Mouse (Mus musculus) hindbrain, embryonic 11.5 days (tissue): ENCODE measurements around the gene Ncoa3. TPM values are rescaled to one million over a fixed set of nuclear protein-coding genes. Genes with fewer than 3 reads are reported as not detected.
A peak's percentile ranks its signal among the peaks of the same experiment; 100 is the strongest.

Experiments
- ATAC-seq: fragments of 200-750 bp; cut with Nextera tagmentation; 2 replicates; pipeline ENCODE4 v1.8.0; 2017; ENCODE audit warnings: mild to moderate bottlenecking, moderate TSS enrichment, moderate library complexity; ENCODE audit not compliant: low FRiP score
- DNase-seq: peaks from one replicate; pipeline ENCODE4 v3.0.0-alpha.2; 2015; ENCODE audit warnings: low spot score
- H3K27ac ChIP-seq: fragments of 300-500 bp; sonication (generic); 2 replicates; pipeline ENCODE4 v1.5.1; 2014; ENCODE audit warnings: mild to moderate bottlenecking, low read depth, low read length
- H3K27me3 ChIP-seq: fragments of 300-500 bp; sonication (generic); 2 replicates; pipeline ENCODE4 v1.6.1; 2014; ENCODE audit warnings: mild to moderate bottlenecking, low read length, moderate library complexity, mixed read lengths; ENCODE audit not compliant: control insufficient read depth, insufficient read depth
- H3K36me3 ChIP-seq: fragments of 300-500 bp; sonication (generic); 2 replicates; pipeline ENCODE4 v1.6.1; 2014; ENCODE audit warnings: mild to moderate bottlenecking, low read length, moderate library complexity, mixed read lengths; ENCODE audit not compliant: control insufficient read depth, insufficient read depth
- H3K4me1 ChIP-seq: fragments of 300-500 bp; sonication (generic); replicated peaks from 2 replicates; pipeline ENCODE4 v1.6.1; 2014; ENCODE audit warnings: low read length, mixed read lengths; ENCODE audit not compliant: control insufficient read depth, insufficient read depth
- H3K4me2 ChIP-seq: fragments of 300-500 bp; sonication (generic); replicated peaks from 2 replicates; pipeline ENCODE4 v1.6.1; 2014; ENCODE audit warnings: mild to moderate bottlenecking, low read depth, low read length
- H3K4me3 ChIP-seq: fragments of 300-500 bp; sonication (generic); 2 replicates; pipeline ENCODE4 v1.5.1; 2014; ENCODE audit warnings: low read depth, low read length
- H3K9ac ChIP-seq: fragments of 300-500 bp; sonication (generic); 2 replicates; pipeline ENCODE4 v1.6.1; 2014; ENCODE audit warnings: low read depth, low read length
- H3K9me3 ChIP-seq: fragments of 300-500 bp; sonication (generic); 2 replicates; pipeline ENCODE4 v1.6.1; 2016; ENCODE audit warnings: low read length; ENCODE audit not compliant: control insufficient read depth
- WGBS: fragments of 180-500 bp; shearing (Covaris S2); extraction: QIAGEN DNeasy Blood & Tissue Kit; methylation state at CpG from one replicate; pipeline ENCODE4 v1.1.7; 2014; 5-methylcytosine and 5-hydroxymethylcytosine counted together
- polyA plus RNA-seq: library from polyadenylated mRNA; unstranded; fragments of >200 nt; fragmentation: Nextera tagmentation; extraction: Ambion mirVana; gene quantifications from 2 replicates; pipeline ENCODE4 v1.2.1, GENCODE M21; 2014

Ncoa3 gene
- polyA plus RNA-seq, 1 experiment from 2014 or later: 17.1 TPM

GRCm38 (mm10) chr2:165981248-165981977 is 11.0 kb upstream of the Ncoa3 start:
- no peak for DNase-seq
- H3K9ac ChIP-seq: no peak overlapping the region
- H3K4me2 ChIP-seq: no peak overlapping the region
- H3K4me1 ChIP-seq: no peaks in the 10 kb centered on the region
- ATAC-seq: no peak
- no peaks in the 10 kb centered on the region for H3K9me3 ChIP-seq
- H3K4me3 ChIP-seq: no peak overlapping the region
- 73% methylated on average over 6 of the region's 6 CpGs for WGBS
- no peaks in the 10 kb centered on the region for H3K27me3 ChIP-seq
- no peaks in the 10 kb centered on the region for H3K36me3 ChIP-seq
- H3K27ac ChIP-seq: no peak overlapping the region

DNA sequence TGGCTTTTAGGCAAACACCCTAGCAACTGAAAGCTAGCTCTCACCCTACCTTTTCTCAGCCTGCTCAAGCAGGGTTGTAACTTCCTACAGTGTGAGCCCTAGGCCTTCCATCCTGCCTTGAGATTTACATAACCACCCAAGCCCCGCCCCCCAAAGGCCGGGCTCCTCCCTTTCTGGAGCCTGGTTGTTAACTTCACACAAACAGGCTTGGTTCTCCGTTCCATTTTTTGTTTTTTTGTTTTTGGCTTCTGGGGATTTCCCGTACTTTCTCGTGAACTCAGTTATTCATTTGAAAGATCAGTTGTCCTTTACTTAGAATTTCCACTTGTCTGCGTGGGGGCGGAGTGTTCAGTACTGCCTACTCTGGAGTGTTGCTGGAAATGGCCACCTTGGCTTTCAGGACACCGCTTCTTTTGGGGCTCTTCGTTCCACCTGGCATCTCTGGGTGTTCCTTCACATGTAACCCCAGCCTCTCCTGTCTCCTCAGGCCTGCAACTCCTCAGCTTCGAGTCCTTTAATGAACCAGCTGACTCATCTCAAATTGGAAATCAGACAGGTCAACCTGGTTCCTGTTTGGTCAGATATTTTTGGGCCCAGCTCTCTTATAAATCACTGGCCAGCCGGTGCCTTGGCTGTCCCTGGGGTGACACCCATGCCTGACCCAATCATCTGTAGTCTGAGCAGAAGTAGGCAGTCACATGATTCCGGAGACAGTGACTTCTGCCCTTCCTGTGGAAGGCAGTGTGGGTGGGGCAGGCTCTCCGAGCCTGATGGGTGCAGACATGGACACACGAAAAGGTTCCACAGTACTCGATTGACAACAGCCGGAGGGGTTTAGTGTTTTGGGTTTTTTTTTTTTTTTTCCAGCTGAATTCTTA is 9.7 kb upstream of the Ncoa3 start:
- Histone ChIP-seq H3K27ac (no peak overlapping the region), H3K4me3 (no peak overlapping the region), H3K4me1 (no peaks in the 10 kb centered on the region; the same call in 1 of the 2 replicates), H3K4me2 (no peak overlapping the region), H3K27me3 (no peaks in the 10 kb centered on the region), H3K36me3 (no peaks in the 10 kb centered on the region), H3K9ac (no peak overlapping the region), H3K9me3 (no peaks in the 10 kb centered on the region)
- WGBS: 63% methylated on average over 16 of the region's 16 CpGs
- ATAC-seq: no peak
- no peak for DNase-seq

DNA sequence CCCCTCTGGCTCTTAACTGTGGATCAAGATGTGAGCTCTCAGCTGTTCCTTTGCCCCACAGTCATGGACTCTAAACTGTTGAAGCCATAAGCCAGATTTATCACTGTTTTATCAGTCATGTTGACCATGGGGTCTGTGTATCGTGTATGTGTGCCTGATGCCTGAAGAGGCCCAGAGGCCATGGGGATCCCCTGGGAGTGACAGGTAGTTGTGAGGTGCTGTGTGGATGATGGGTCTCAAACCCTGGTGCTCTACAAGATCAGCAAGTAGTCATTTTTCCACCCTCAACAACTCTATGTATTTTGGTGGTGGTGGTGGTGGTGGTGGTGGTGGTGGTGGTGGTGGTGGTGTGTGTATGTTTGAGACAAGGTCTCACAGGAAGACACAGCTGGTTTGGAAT is 8.1 kb upstream of the Ncoa3 start:
- 95% methylated on average over 1 of the region's 1 CpGs for WGBS
- no peak for DNase-seq
- Histone ChIP-seq H3K9me3 (no peaks in the 10 kb centered on the region), H3K9ac (no peak overlapping the region), H3K36me3 (no peaks in the 10 kb centered on the region), H3K27ac (no peak overlapping the region), H3K4me2 (no peak overlapping the region), H3K4me1 (no peaks in the 10 kb centered on the region; the same call in 1 of the 2 replicates), H3K27me3 (no peaks in the 10 kb centered on the region), H3K4me3 (no peak overlapping the region)
- ATAC-seq: no peak

DNA sequence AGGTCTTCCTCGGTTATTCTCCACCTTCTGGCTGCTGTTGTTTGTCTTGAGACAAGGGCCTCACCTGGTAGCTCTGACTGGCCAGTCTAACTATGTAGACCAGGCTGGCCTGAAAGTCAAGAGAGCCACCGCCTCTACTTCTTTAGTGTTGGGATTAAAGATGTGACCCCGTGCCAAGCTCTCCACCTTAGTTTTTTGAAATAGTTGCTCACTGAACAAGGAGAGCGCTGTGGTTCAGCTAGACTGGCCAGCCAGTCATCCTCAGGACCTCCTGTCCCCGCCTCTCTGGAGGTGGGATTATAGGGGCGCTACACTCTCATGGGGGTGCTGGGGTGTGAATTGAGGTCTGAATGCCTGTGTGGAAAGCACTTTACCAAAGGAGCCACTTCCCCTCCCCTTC is 7.5 kb upstream of the Ncoa3 start:
- DNase-seq (no peak), ATAC-seq (no peak)
- Histone ChIP-seq H3K4me3 (no peak overlapping the region), H3K4me2 (no peak overlapping the region), H3K9me3 (no peaks in the 10 kb centered on the region), H3K27ac (no peak overlapping the region), H3K36me3 (no peaks in the 10 kb centered on the region), H3K27me3 (no peaks in the 10 kb centered on the region), H3K4me1 (no peaks in the 10 kb centered on the region; the same call in 1 of the 2 replicates), H3K9ac (no peak overlapping the region)
- WGBS: 92% methylated on average over 6 of the region's 6 CpGs

DNA sequence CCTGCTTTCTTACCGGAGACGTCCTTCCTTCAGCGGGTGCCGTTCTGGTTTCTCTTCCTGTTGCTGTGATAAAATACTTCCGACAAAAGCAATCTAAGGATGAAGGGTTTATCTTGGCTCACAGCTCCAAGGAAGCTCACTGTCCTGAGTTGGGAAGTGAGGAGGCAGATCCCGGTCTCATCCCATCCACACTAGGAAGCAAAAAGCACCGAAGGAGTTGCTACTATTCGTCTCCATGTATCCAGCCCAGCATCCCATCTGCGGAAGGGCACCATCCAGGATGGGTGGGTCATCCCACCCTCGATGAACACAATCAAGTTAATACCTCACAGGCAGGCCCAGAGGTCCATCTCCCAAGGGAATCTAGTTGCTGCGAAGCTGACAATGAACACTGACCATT is 6.9 kb upstream of the Ncoa3 start:
- H3K4me3 ChIP-seq: no peak overlapping the region
- no peak for ATAC-seq
- no peak for DNase-seq
- H3K27me3 ChIP-seq: no peaks in the 10 kb centered on the region
- 93% methylated on average over 11 of the region's 11 CpGs for WGBS
- no peak overlapping the region for H3K4me2 ChIP-seq
- no peaks in the 10 kb centered on the region; the same call in 1 of the 2 replicates for H3K4me1 ChIP-seq
- H3K9ac ChIP-seq: no peak overlapping the region
- H3K36me3 ChIP-seq: no peaks in the 10 kb centered on the region
- no peaks in the 10 kb centered on the region for H3K9me3 ChIP-seq
- no peak overlapping the region for H3K27ac ChIP-seq

GRCm38 (mm10) chr2:165986921-165987453 is 5.4 kb upstream of the Ncoa3 start:
- no peaks in the 10 kb centered on the region for H3K36me3 ChIP-seq
- DNase-seq (peak; percentile 65), ATAC-seq (no peak)
- no peaks in the 10 kb centered on the region; the same call in 1 of the 2 replicates for H3K4me1 ChIP-seq
- no peaks in the 10 kb centered on the region for H3K9me3 ChIP-seq
- H3K27ac ChIP-seq: peak overlapping the region; percentile 11; the same call in 1 of the 2 replicates
- peak overlapping the region; percentile 53 for H3K4me2 ChIP-seq
- peak overlapping the region; percentile 26 for H3K4me3 ChIP-seq
- H3K27me3 ChIP-seq: no peaks in the 10 kb centered on the region
- WGBS: 5% methylated on average over 23 of the region's 23 CpGs
- H3K9ac ChIP-seq: peak overlapping the region; percentile 47; the same call in 1 of the 2 replicates

DNA sequence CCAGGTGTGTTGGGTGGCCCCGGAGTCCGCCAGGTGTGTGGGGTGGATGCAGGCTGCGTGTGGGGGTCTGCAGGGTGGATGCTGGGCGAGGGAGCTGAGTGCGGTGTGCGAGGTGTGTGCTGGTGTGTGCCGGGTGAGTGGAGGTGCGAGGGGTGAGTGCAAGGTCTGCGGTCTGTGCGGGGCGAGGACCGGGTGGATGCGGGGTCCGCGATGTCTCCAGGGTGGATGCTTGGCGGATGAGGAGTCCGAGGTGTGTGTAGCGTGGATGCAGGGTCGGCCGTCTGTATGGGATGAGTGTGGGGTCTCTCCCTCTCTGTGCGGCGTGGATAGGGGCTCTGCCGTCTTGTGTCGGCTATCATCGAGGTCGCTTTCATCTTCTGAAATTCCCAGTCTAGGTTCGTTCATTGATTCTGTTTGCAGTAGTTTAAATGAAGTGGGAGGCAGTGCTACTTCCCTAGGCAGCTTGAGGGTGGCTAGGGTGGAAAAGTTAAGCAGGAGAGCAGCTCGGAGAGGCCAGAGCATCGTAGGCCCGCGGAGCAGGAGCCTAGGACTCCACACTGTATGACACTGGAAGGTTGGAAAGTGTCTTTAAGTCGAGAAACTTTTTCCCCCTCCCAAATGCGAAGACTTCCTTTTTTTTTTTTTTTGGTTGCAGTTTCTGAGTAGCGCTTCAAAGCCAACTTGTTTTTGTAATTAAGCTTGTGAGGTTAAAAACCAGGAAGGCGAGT is 901 bp downstream of the Ncoa3 start:
- no peaks in the 10 kb centered on the region for H3K27me3 ChIP-seq
- H3K36me3 ChIP-seq: no peaks in the 10 kb centered on the region
- H3K4me3 ChIP-seq: peak overlapping the region; percentile 95
- DNase-seq (peak; percentile 56), ATAC-seq (peak; percentile 64)
- WGBS: 3% methylated on average over 34 of the region's 35 CpGs
- peak overlapping the region; percentile 83 for H3K27ac ChIP-seq
- peak overlapping the region; percentile 96 for H3K9ac ChIP-seq
- H3K4me2 ChIP-seq: peak overlapping the region; percentile 79
- H3K4me1 ChIP-seq: 0 out of 2 replicates have a peak, but pooled peaks cover 3% of the 10 kb centered on the region
- no peaks in the 10 kb centered on the region for H3K9me3 ChIP-seq

DNA sequence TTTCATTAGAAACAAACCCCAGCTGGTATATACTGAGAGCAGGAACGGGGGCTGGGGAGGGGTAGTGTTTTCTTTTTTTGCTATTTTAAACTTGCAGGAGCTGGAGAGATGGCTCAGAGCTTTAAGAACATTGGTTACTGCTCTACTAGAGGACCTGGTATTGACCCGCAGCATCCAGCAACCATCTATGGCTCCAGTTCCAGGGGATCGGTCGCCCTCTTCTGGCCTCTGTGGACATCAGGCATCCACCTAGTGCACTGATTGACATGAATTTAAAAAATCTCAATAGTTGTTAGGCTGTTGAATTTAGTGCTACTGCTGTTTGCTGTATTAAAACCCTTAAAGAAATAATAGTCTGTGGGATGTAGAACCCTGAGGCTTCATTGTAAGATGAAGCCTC is 1.9 kb downstream of the Ncoa3 start:
- no peaks in the 10 kb centered on the region for H3K9me3 ChIP-seq
- H3K4me2 ChIP-seq: no peak overlapping the region
- H3K27ac ChIP-seq: no peak overlapping the region
- no peaks in the 10 kb centered on the region for H3K36me3 ChIP-seq
- no peak for DNase-seq
- H3K4me3 ChIP-seq: no peak overlapping the region
- 96% methylated on average over 4 of the region's 4 CpGs for WGBS
- 0 out of 2 replicates have a peak, but pooled peaks cover 3% of the 10 kb centered on the region for H3K4me1 ChIP-seq
- no peak overlapping the region for H3K9ac ChIP-seq
- H3K27me3 ChIP-seq: no peaks in the 10 kb centered on the region
- ATAC-seq: no peak
